Mouse (Mus musculus) left cerebral cortex, postnatal 10 days (tissue): ENCODE measurements around the gene Ncoa5. TPM values are rescaled to one million over a fixed set of nuclear protein-coding genes. Genes with fewer than 3 reads are reported as not detected.

Source experiments
- DNase-seq, 2 experiments: peaks; one replicate each; pipeline ENCODE4 v3.0.0; 2021 to 2022; ENCODE audit warnings: low spot score in 2 of 2, mixed read lengths in 1 of 2; ENCODE audit errors: extremely low spot score in 1 of 2
- intact Hi-C: fragments of 180-260 bp; cut with DNase I; formaldehyde crosslinking; loops from one replicate; pipeline ENCODE4 v1.15.1; 2025
- total RNA-seq, 2 experiments: library from RNA; stranded (reverse); gene quantifications; 2 replicates each; pipeline ENCODE4 v1.2.3; 2021

The Ncoa5 gene
- total RNA-seq, 2 experiments from 2014 or later: 61.1 to 61.2 TPM

DNA sequence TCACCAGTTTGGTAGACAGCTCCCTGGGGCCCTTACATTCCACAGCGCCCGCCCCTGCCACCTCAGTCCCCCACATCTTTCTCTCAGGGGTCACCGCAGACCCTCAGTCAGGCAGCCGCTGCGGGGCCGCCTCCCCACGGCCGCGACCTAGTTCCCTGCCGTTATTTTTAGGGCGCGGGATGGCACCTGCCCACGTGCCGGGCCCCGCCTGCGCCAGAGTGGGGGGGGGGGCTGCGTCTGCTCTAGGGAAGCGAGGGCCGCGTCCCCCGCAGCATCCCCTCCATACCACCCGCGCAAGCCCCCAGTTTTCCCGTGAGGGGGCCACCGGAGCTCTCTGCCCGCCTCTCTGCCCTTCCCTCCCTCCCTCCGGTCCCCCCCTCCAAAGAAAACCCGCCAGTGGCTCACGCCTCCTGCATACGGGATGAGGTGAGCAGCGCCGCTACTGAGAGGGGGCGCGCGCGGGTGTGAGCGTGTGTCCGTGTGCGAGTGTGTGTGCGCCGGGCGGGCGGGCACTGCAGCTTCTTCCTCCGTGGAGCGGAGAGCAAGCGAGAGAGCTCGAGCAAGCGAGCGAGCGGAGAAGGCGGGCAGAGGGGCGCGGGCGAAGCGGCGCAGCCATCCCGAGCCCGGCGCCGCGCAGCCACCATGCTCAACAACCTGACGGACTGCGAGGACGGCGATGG lies 66.8 kb downstream of the Ncoa5 start:
- peak; percentile 59 to 78 for DNase-seq
- intact Hi-C loops: loop anchor here (5.0 to 10.0 kb wide), 2 partner anchors 64 to 307 kb away; partner anchors contain the start of gene Ncoa5

DNA sequence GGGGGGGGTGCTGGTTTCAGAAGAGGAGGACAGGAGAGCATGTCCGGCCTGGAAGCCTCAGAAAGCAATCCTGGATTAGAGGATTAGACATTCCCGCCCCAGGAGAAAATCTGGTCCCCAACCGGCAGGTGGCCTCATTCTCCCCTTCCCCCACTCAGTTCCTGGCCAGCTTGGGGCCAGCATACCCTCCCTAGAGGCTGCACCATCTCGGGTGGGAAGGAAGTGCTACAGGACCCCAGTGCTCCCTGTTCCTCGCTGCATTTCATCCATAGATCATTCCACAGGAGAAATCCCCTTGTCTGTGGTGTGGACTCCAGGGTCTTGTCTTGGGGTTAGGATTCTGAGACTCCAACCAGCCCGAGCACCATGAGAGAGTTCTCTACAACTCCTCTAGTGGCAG lies 67.5 kb downstream of the Ncoa5 start:
- DNase-seq: no peak

DNA sequence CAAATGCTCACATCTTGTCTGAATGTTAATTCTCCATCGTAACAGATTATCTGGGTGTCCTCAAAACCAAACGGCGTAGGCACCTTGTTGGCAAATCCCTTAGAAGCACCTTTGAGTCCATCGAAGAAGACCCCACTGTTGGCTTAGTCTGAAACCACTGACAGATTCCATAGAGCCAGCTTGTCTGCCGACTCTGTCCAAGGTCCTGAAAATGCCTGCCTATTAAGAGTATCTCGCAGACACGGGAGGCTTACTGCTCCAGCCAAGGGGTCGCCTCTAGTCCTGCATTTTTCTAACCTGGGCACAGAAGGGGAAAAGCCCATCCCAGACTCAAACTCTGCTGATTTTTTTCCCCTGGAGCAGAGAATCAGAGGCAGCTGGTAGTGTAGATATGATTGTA lies 68.3 kb downstream of the Ncoa5 start:
- no peak for DNase-seq
- intact Hi-C loops: loop anchor here (5.0 to 10.0 kb wide), 2 partner anchors 66 to 308 kb away; partner anchors contain the start of gene Ncoa5

More for the DNA sequence above, 67.5 kb downstream of the Ncoa5 start:
- intact Hi-C loops: loop anchor here (5.0 to 10.0 kb wide), 2 partner anchors 65 to 308 kb away; partner anchors contain the start of gene Ncoa5

- no peak for DNase-seq
- intact Hi-C loops: loop anchor here (5.0 to 10.0 kb wide), 2 partner anchors 67 to 310 kb away; partner anchors contain the start of gene Ncoa5
Measured at GRCm38 (mm10) chr2:164964981-164965380, 69.7 kb downstream of the Ncoa5 start.

- peak; percentile 69 to 78 for DNase-seq
- intact Hi-C loops: loop anchor here (10.0 kb wide), 1 partner anchor 310 kb away; no protein-coding TSS in a partner anchor
Measured at GRCm38 (mm10) chr2:164964242-164964894, 70.3 kb downstream of the Ncoa5 start.

GRCm38 (mm10) chr2:164962183-164962580 lies 72.5 kb downstream of the Ncoa5 start:
- no peak for DNase-seq
- intact Hi-C loops: loop anchor here (10.0 kb wide), 1 partner anchor 313 kb away; no protein-coding TSS in a partner anchor

DNA sequence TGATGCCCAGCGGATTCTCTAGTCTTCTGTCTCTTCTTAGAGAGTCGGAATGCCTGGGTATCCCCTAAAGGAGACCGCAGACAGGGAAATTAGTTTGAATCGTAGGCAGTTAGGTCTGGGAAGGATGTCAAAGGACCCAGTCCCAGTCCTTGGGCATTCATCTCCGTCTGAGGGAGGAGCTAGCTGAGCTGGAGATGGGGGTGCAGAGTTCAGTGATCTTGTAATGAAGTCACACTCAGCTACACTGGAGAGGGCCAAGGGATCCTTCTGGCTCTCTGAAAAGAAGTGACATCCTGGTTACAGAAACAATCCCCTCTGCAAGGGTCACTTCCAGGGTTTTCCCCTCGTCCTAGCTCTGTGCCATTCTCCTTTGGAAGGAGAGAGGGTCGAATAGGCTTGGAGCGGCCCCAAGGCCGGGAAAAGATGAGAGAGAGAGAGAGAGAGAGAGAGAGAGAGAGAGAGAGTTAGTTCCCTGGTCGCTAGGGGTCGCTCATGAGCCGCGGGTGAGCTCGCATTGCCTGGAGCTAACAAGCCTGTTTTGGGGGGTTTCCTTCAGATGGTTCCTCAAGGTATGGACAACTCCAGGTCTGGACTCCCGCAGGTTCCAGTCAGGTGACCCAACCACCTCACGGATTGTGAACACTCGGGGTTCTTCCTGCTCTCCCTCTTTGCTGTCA lies 73.0 kb downstream of the Ncoa5 start:
- peak; percentile 58 to 85 for DNase-seq
- intact Hi-C loops: loop anchor here (10.0 kb wide), 1 partner anchor 313 kb away; no protein-coding TSS in a partner anchor

- peak in 1 of 2 experiments; percentile 81 for DNase-seq
Measured at GRCm38 (mm10) chr2:164960716-164961441, 73.8 kb downstream of the Ncoa5 start, which contains the start of gene Slc12a5. TSS of gene Slc12a5 (plus strand) at chr2:164960802.

DNA sequence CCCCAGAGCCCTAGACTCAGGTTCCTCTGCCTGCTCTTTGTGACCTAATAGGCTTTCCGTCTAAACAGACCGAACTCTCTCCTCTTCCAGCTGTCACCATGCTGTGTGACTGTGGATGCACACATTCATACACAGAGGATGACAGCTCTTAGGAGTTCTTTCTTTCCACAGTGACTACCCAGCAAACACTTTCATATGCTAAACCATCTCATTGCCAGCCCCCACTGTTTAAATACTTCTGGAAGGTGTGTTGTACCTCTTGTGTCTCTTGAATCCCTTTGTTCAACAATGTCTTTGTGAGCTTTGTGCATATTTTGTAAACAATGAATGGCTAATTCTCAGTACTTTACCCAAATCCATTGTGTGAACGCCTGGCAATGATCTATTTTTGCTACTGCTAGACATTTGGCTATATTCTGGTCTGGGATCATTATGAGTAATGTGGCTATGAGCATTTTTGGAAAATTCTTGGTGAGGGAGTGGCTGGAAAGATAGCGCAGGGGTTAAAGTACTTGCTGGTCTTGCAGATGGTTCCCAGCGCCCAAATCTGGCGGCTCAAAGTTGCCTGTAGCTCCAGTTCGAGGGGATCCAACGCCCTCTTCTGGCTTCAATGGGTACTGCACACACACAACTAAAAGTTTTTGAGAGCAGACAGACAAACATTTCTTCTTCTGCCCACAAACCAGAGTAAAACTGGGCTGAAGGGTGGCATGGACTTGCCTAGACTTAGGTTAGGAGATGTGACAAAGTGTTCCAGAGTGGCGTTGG lies 76.9 kb downstream of the Ncoa5 start:
- intact Hi-C loops: no loop called here
- DNase-seq: no peak

More at GRCm38 (mm10) chr2:164960716-164961441, 73.8 kb downstream of the Ncoa5 start, which contains the start of gene Slc12a5:
- intact Hi-C loops: loop anchor here (10.0 kb wide), 1 partner anchor 314 kb away; no protein-coding TSS in a partner anchor

- intact Hi-C loops: no loop called here
- DNase-seq: no peak
Measured at GRCm38 (mm10) chr2:164956195-164956594, 78.5 kb downstream of the Ncoa5 start.

GRCm38 (mm10) chr2:164955725-164956124 lies 78.9 kb downstream of the Ncoa5 start:
- no peak for DNase-seq
- intact Hi-C loops: no loop called here

DNA sequence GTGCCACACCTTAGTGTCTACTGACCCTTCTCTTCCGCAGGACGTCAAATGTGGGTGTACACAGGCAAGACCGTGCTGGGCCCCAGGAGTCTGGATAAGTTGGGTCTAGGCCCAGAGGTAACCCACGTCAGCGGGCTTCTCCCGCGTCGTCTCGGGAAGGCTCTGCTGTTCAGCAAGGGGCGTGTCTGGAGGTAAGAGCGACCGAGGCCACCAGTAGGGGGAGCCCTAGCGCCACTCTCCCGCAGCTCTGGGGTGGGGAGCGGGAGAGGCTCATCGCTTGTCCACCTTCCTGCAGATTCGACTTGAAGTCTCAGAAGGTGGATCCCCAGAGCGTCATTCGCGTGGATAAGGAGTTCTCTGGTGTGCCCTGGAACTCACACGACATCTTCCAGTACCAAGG lies 81.4 kb downstream of the Ncoa5 start:
- DNase-seq: peak; percentile 53 to 86
- intact Hi-C loops: no loop called here

- intact Hi-C loops: no loop called here
Measured at GRCm38 (mm10) chr2:164952448-164952847, 82.2 kb downstream of the Ncoa5 start.

DNA sequence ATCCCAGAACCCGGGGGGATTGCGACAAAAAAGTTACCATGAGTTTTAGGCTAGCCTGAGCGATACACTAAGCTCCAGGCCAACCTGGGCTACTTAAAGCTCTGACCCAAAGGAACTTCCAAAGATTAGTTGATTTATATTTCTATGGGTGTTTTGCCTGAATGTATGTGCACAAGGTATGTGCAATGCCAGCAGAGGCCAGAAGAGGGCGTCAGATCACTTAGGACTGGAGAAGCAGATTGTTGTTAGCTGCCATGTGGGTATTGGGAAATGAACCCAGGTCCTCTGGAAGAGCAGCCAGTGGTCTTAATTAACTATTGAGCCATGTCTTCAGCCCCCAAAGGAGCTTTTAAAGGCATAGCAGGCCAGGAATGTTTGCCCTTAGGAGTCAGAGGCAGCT lies 82.9 kb downstream of the Ncoa5 start:
- intact Hi-C loops: no loop called here
- no peak for DNase-seq

More at GRCm38 (mm10) chr2:164952448-164952847, 82.2 kb downstream of the Ncoa5 start:
- DNase-seq: no peak

- intact Hi-C loops: no loop called here
- no peak for DNase-seq
Measured at GRCm38 (mm10) chr2:164950501-164950900, 84.2 kb downstream of the Ncoa5 start.
